11 mouse cellular contexts compared by ENCODE assay signal in genomic region chr2:91430600-91430919, GRCm38 (mm10). TPM values are rescaled to one million over a fixed set of nuclear protein-coding genes. Genes with fewer than 3 reads are reported as not detected.
A peak's percentile ranks its signal among the peaks of the same experiment; 100 is the strongest.
DNase-seq lines count a peak whose midpoint lies in the region; ATAC-seq lines count a peak whose summit lies in the region.
"Had no signal": no experiment of that assay in that cellular context is flagged by ENCODE, and none has a peak within 500 bp of the region (broad histone marks: within the 10 kb centered on the region; RNA-seq: fewer than 3 reads in every experiment).

No protein-coding gene starts in this region.

- H3K9me3 ChIP-seq in neural tube, embryonic 11.5 days (ENCODE audit: control insufficient read depth, low read length), result no peaks in the 10 kb centered on the region
- H3K9me3 ChIP-seq in hindbrain, embryonic 12.5 days (replicated peaks), result no peaks in the 10 kb centered on the region
- no peaks in the 10 kb centered on the region for H3K9me3 ChIP-seq in neural tube, embryonic 15.5 days (replicated peaks)

- peak; percentile 80 for ATAC-seq in neural tube, embryonic 11.5 days (ENCODE audit: insufficient read depth, low FRiP score, low TSS enrichment)
- ATAC-seq in hindbrain, embryonic 12.5 days (ENCODE audit: low FRiP score), result peak; percentile 88
- ATAC-seq in neural tube, embryonic 15.5 days (ENCODE audit: low FRiP score), result peak; percentile 50; the same call in 1 of the 2 replicates

- H3K4me3 ChIP-seq in neural tube, embryonic 11.5 days (ENCODE audit: low read depth, low read length), result no peak overlapping the region
- H3K4me3 ChIP-seq in hindbrain, embryonic 12.5 days, result no peak overlapping the region
- H3K4me3 ChIP-seq in neural tube, embryonic 15.5 days (replicated peaks), result no peak overlapping the region
- H3K4me3 ChIP-seq: myocyte had no signal

- no peak overlapping the region; the same call in 1 of the 2 replicates for H3K4me2 ChIP-seq in neural tube, embryonic 11.5 days (ENCODE audit: low read depth)
- peak overlapping the region; percentile 36 for H3K4me2 ChIP-seq in hindbrain, embryonic 12.5 days (replicated peaks)
- H3K4me2 ChIP-seq in neural tube, embryonic 15.5 days, result peak overlapping the region; percentile 9; the same call in 1 of the 2 replicates

- H3K4me1 ChIP-seq in neural tube, embryonic 11.5 days (ENCODE audit: control insufficient read depth, insufficient read depth, low read length), result peaks cover 17% of the 10 kb centered on the region
- peaks cover 28% of the 10 kb centered on the region for H3K4me1 ChIP-seq in hindbrain, embryonic 12.5 days
- peaks cover 17% of the 10 kb centered on the region for H3K4me1 ChIP-seq in neural tube, embryonic 15.5 days

- DNase-seq in cerebellum, adult 8-10 months, result peak; percentile 20
- no peak for DNase-seq in cerebellum, adult 11 months
- DNase-seq in neural tube, embryonic 11.5 days (ENCODE audit: low spot score), result peak; percentile 52
- no peak for DNase-seq in neural tube, embryonic 10.5 days (ENCODE audit: extremely low spot score, low spot score)
- DNase-seq in kidney, adult 18-20 months, result no peak
- DNase-seq in frontal cortex, postnatal 10 days (ENCODE audit: low spot score in 2 of 2), result no peak
- DNase-seq: kidney, adult 2 months; thymus, postnatal 25 days had no signal

- no peaks in the 10 kb centered on the region for H3K27me3 ChIP-seq in neural tube, embryonic 11.5 days (ENCODE audit: control insufficient read depth, insufficient read depth, low read length)
- no peaks in the 10 kb centered on the region for H3K27me3 ChIP-seq in hindbrain, embryonic 12.5 days
- no peaks in the 10 kb centered on the region for H3K27me3 ChIP-seq in neural tube, embryonic 15.5 days (replicated peaks)

- H3K27ac ChIP-seq in neural tube, embryonic 11.5 days (ENCODE audit: low read depth, low read length), result peak overlapping the region; percentile 49
- H3K27ac ChIP-seq in hindbrain, embryonic 12.5 days, result peak overlapping the region; percentile 67
- H3K27ac ChIP-seq in neural tube, embryonic 15.5 days (replicated peaks), result peak overlapping the region; percentile 67

- WGBS in neural tube, embryonic 11.5 days, result 29% methylated on average over 6 of the region's 6 CpGs
- 29% methylated on average over 6 of the region's 6 CpGs for WGBS in hindbrain, embryonic 12.5 days
- 16% methylated on average over 6 of the region's 6 CpGs for WGBS in neural tube, embryonic 15.5 days

- no peaks in the 10 kb centered on the region for H3K36me3 ChIP-seq in neural tube, embryonic 11.5 days (ENCODE audit: control insufficient read depth, insufficient read depth, low read length)
- H3K36me3 ChIP-seq in hindbrain, embryonic 12.5 days, result no peaks in the 10 kb centered on the region
- no peaks in the 10 kb centered on the region for H3K36me3 ChIP-seq in neural tube, embryonic 15.5 days

- H3K9ac ChIP-seq in neural tube, embryonic 11.5 days (ENCODE audit: low read length), result no peak overlapping the region
- no peak overlapping the region for H3K9ac ChIP-seq in hindbrain, embryonic 12.5 days
- no peak overlapping the region for H3K9ac ChIP-seq in neural tube, embryonic 15.5 days (replicated peaks)

RNA-seq across cellular contexts. Expression of gene 1110051M20Rik, which starts 13.9 kb away (rescaled TPM):
- polyA plus RNA-seq in neural tube, embryonic 11.5 days (2014; fragmentation: Nextera tagmentation; extraction: Ambion mirVana), result 98.5 and 98.6 TPM in 2 replicates
- polyA plus RNA-seq in hindbrain, embryonic 12.5 days (2016; fragmentation: Nextera tagmentation; extraction: Ambion mirVana), result 104 and 105 TPM in 2 replicates
- polyA plus RNA-seq in neural tube, embryonic 15.5 days (2015; fragmentation: Nextera tagmentation; extraction: Ambion mirVana), result 133 and 141 TPM in 2 replicates

RNA-seq across cellular contexts. Expression of gene Lrp4, which starts 26.8 kb away (rescaled TPM):
- 5.4 and 5.8 TPM in 2 replicates for polyA plus RNA-seq in neural tube, embryonic 11.5 days (2014; fragmentation: Nextera tagmentation; extraction: Ambion mirVana)
- polyA plus RNA-seq in hindbrain, embryonic 12.5 days (2016; fragmentation: Nextera tagmentation; extraction: Ambion mirVana), result 5.8 and 6.4 TPM in 2 replicates
- polyA plus RNA-seq in neural tube, embryonic 15.5 days (2015; fragmentation: Nextera tagmentation; extraction: Ambion mirVana), result 6.8 and 7.3 TPM in 2 replicates

Comparison
In these comparisons a context has a peak if more than half of its experiments do, and no peak if none do; other contexts are left out.
1. DNase-seq: peak in cerebellum, adult 8-10 months (single experiment) and neural tube, embryonic 11.5 days (single experiment); none in cerebellum, adult 11 months (single experiment), neural tube, embryonic 10.5 days (single experiment), kidney, adult 18-20 months (single experiment) and frontal cortex, postnatal 10 days (0 of 2).
2. Peak in every context shown above with its lines, with median percentiles within 50 percentile points of each other: ATAC-seq and H3K27ac ChIP-seq.